Mouse (Mus musculus): ENCODE results near the gene Cpne4.

The Cpne4 gene

GRCm38 (mm10) chr9:104872586-104872985 lies 325.5 kb downstream of the Cpne4 start:
- DNase-seq (ENCODE audit: low spot score in 2 of 2): no peak

GRCm38 (mm10) chr9:104874157-104874556 lies 327.1 kb downstream of the Cpne4 start:
- DNase-seq (ENCODE audit: low spot score in 2 of 2): no peak

- DNase-seq (ENCODE audit: low spot score in 2 of 2): no peak
Observed at GRCm38 (mm10) chr9:104877014-104877413, 329.9 kb downstream of the Cpne4 start.

GRCm38 (mm10) chr9:104878558-104878957 lies 331.5 kb downstream of the Cpne4 start:
- no peak for DNase-seq (ENCODE audit: low spot score in 2 of 2)

- no peak for DNase-seq (ENCODE audit: low spot score in 2 of 2)
Observed at GRCm38 (mm10) chr9:104890517-104890916, 343.4 kb downstream of the Cpne4 start.

- DNase-seq (ENCODE audit: low spot score in 2 of 2): no peak
Observed at GRCm38 (mm10) chr9:104895360-104895759, 348.3 kb downstream of the Cpne4 start.

- DNase-seq (ENCODE audit: low spot score in 2 of 2): no peak
Observed at GRCm38 (mm10) chr9:104901118-104901517, 354.0 kb downstream of the Cpne4 start.

- no peak for DNase-seq (ENCODE audit: low spot score in 2 of 2)
Observed at GRCm38 (mm10) chr9:104901827-104902226, 354.7 kb downstream of the Cpne4 start.

- no peak for DNase-seq (ENCODE audit: low spot score in 2 of 2)
Observed at GRCm38 (mm10) chr9:104912686-104913085, 365.6 kb downstream of the Cpne4 start.

GRCm38 (mm10) chr9:104913327-104913726 lies 366.2 kb downstream of the Cpne4 start:
- no peak for DNase-seq (ENCODE audit: low spot score in 2 of 2)

- no peak for DNase-seq (ENCODE audit: low spot score in 2 of 2)
Observed at GRCm38 (mm10) chr9:104921197-104921596, 374.1 kb downstream of the Cpne4 start.

GRCm38 (mm10) chr9:104922051-104922450 lies 375.0 kb downstream of the Cpne4 start:
- DNase-seq (ENCODE audit: low spot score in 2 of 2): no peak

GRCm38 (mm10) chr9:104928806-104929205 lies 381.7 kb downstream of the Cpne4 start:
- DNase-seq (ENCODE audit: low spot score in 2 of 2): no peak

- no peak for DNase-seq (ENCODE audit: low spot score in 2 of 2)
Observed at GRCm38 (mm10) chr9:104940389-104940788, 393.3 kb downstream of the Cpne4 start.

GRCm38 (mm10) chr9:104950551-104950950 lies 403.5 kb downstream of the Cpne4 start:
- DNase-seq (ENCODE audit: low spot score in 2 of 2): no peak

GRCm38 (mm10) chr9:104952176-104952575 lies 405.1 kb downstream of the Cpne4 start:
- DNase-seq (ENCODE audit: low spot score in 2 of 2): no peak

- DNase-seq (ENCODE audit: low spot score in 2 of 2): no peak
Observed at GRCm38 (mm10) chr9:104972828-104973227, 425.7 kb downstream of the Cpne4 start.

- DNase-seq (ENCODE audit: low spot score in 2 of 2): no peak
Observed at GRCm38 (mm10) chr9:104981934-104982548, 435.0 kb downstream of the Cpne4 start.

GRCm38 (mm10) chr9:104998225-104998624 lies 451.1 kb downstream of the Cpne4 start:
- no peak for DNase-seq (ENCODE audit: low spot score in 2 of 2)

- DNase-seq (ENCODE audit: low spot score in 2 of 2): no peak
Observed at GRCm38 (mm10) chr9:105010721-105011120, 463.6 kb downstream of the Cpne4 start.

GRCm38 (mm10) chr9:105018186-105018585 lies 471.1 kb downstream of the Cpne4 start:
- no peak for DNase-seq (ENCODE audit: low spot score in 2 of 2)

- DNase-seq (ENCODE audit: low spot score in 2 of 2): no peak
Observed at GRCm38 (mm10) chr9:105028311-105028710, 481.2 kb downstream of the Cpne4 start.

GRCm38 (mm10) chr9:105032572-105032971 lies 485.5 kb downstream of the Cpne4 start:
- no peak for DNase-seq (ENCODE audit: low spot score in 2 of 2)

- no peak for DNase-seq (ENCODE audit: low spot score in 2 of 2)
Observed at GRCm38 (mm10) chr9:105033641-105034040, 486.6 kb downstream of the Cpne4 start.
